20 mouse cellular contexts compared by ENCODE assay signal in the genomic region with DNA sequence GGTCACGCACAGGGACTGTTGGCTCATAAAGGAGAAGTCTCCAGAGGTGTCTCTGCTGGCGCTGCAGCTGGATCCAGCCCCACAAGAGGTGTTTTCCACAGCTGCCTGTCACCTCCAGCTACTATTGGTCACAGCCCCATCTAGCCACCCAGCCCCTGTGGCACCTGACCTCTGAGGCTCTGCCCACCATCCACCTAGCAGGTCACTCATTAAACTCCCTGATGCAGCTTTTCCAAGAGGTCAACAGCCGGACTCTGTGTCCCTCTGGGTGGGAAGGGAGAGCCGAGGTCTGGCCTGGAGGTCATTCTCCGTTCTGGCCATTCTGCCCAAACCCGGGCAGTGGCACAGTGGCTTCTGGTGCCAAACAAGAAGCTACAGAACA. TPM values are rescaled to one million over a fixed set of nuclear protein-coding genes. Genes with fewer than 3 reads are reported as not detected.
DNase-seq lines count a peak whose midpoint lies in the region; ATAC-seq and TF ChIP-seq lines count a peak whose summit lies in the region.
"Had no signal": no experiment of that assay in that cellular context is flagged by ENCODE, and none has a peak within 500 bp of the region (broad histone marks: within the 10 kb centered on the region; RNA-seq: fewer than 3 reads in every experiment).

No protein-coding gene starts in this region.

- peak; percentile 95 for DNase-seq in kidney, adult 2 months
- no peak for DNase-seq in kidney, postnatal 0 days (ENCODE audit: low spot score)
- DNase-seq in liver, embryonic 11.5 days (ENCODE audit: low spot score): no peak
- no peak for DNase-seq in stomach, postnatal 0 days (ENCODE audit: low spot score)
- DNase-seq in urinary bladder, postnatal 36 days (ENCODE audit: low spot score in 2 of 2): no peak
- no peak for DNase-seq in heart, postnatal 14 days
- no peak for DNase-seq in c-Kit-positive CD71-positive TER-119-positive erythroid progenitor cells, embryonic 14.5 days (ENCODE audit: low spot score)
- DNase-seq: adrenal gland, adult 2 months; cerebellum, adult 11 months; cerebellum, postnatal 14 days; embryo, embryonic 11 days; heart, adult 11 months; lung, adult 18-20 months had no signal

- WGBS in kidney, adult 2 months: 46% methylated on average over 6 of the region's 6 CpGs
- WGBS in kidney, postnatal 0 days: 47% methylated on average over 6 of the region's 6 CpGs
- WGBS in liver, embryonic 11.5 days: 58% methylated on average over 6 of the region's 6 CpGs
- 77% methylated on average over 6 of the region's 6 CpGs for WGBS in stomach, postnatal 0 days

- TF ChIP-seq POLR2A in kidney, adult 2 months (IDR thresholded peaks at IDR 0.05; ENCODE audit: low read depth, low read length): no peak

- no peaks in the 10 kb centered on the region for H3K9me3 ChIP-seq in kidney, postnatal 0 days (replicated peaks; ENCODE audit: low read length)
- no peaks in the 10 kb centered on the region for H3K9me3 ChIP-seq in liver, embryonic 11.5 days (ENCODE audit: control insufficient read depth, low read length)
- H3K9me3 ChIP-seq in stomach, postnatal 0 days (ENCODE audit: control insufficient read depth, low read length): no peaks in the 10 kb centered on the region
- H3K9me3 ChIP-seq: embryonic facial prominence, embryonic 15.5 days; forebrain, embryonic 10.5 days; G1E; heart, embryonic 15.5 days; hindbrain, embryonic 13.5 days; neural tube, embryonic 13.5 days had no signal

- no peak overlapping the region for H3K4me2 ChIP-seq in kidney, postnatal 0 days (ENCODE audit: low read length)
- H3K4me2 ChIP-seq in liver, embryonic 11.5 days: no peak overlapping the region
- no peak overlapping the region for H3K4me2 ChIP-seq in stomach, postnatal 0 days (replicated peaks; ENCODE audit: low read depth)
- H3K4me2 ChIP-seq: embryonic facial prominence, embryonic 15.5 days; heart, embryonic 15.5 days; hindbrain, embryonic 13.5 days; midbrain, embryonic 11.5 days; neural tube, embryonic 13.5 days had no signal

- H3K36me3 ChIP-seq in kidney, adult 2 months (ENCODE audit: control insufficient read depth, insufficient read depth, low read length): no peaks in the 10 kb centered on the region
- H3K36me3 ChIP-seq in kidney, postnatal 0 days (ENCODE audit: insufficient read depth, low read length): no peaks in the 10 kb centered on the region
- H3K36me3 ChIP-seq in liver, embryonic 11.5 days (ENCODE audit: control insufficient read depth, insufficient read depth, low read length): no peaks in the 10 kb centered on the region
- H3K36me3 ChIP-seq in stomach, postnatal 0 days (ENCODE audit: control insufficient read depth, insufficient read depth, low read length): no peaks in the 10 kb centered on the region
- H3K36me3 ChIP-seq: embryonic facial prominence, embryonic 15.5 days; forebrain, embryonic 10.5 days; G1E; heart, embryonic 15.5 days; hindbrain, embryonic 13.5 days; neural tube, embryonic 13.5 days had no signal

- H3K9ac ChIP-seq in kidney, postnatal 0 days (ENCODE audit: low read depth, low read length): no peak overlapping the region
- no peak overlapping the region for H3K9ac ChIP-seq in liver, embryonic 11.5 days (ENCODE audit: low read depth, low read length)
- no peak overlapping the region for H3K9ac ChIP-seq in stomach, postnatal 0 days (ENCODE audit: low read length)
- H3K9ac ChIP-seq: embryonic facial prominence, embryonic 15.5 days; heart, embryonic 15.5 days; hindbrain, embryonic 13.5 days; neural tube, embryonic 13.5 days had no signal

- ATAC-seq in kidney, postnatal 0 days (replicated peaks; ENCODE audit: low FRiP score, low read depth): peak; percentile 76
- ATAC-seq in liver, embryonic 11.5 days (replicated peaks; ENCODE audit: low FRiP score): peak; percentile 66; the same call in 1 of the 2 replicates
- ATAC-seq in stomach, postnatal 0 days (ENCODE audit: low FRiP score, low TSS enrichment): 0 out of 2 replicates have a peak, but pooled peaks have one; percentile 1

- H3K27me3 ChIP-seq in kidney, adult 2 months (replicated peaks; ENCODE audit: control insufficient read depth, insufficient read depth, low read length): no peaks in the 10 kb centered on the region
- H3K27me3 ChIP-seq in kidney, postnatal 0 days (ENCODE audit: insufficient read depth, low read length): no peaks in the 10 kb centered on the region
- H3K27me3 ChIP-seq in liver, embryonic 11.5 days (replicated peaks; ENCODE audit: control insufficient read depth, insufficient read depth, low read length): peaks cover 30% of the 10 kb centered on the region
- no peaks in the 10 kb centered on the region for H3K27me3 ChIP-seq in stomach, postnatal 0 days (ENCODE audit: control insufficient read depth, insufficient read depth, low read length)

- intact Hi-C loops in heart, postnatal 14 days (cut with DNase I): no loop called here

- peaks cover 18% of the 10 kb centered on the region; the same call in 1 of the 2 replicates for H3K4me1 ChIP-seq in kidney, adult 2 months (ENCODE audit: control insufficient read depth, insufficient read depth, low read length)
- no peaks in the 10 kb centered on the region; the same call in 1 of the 2 replicates for H3K4me1 ChIP-seq in kidney, postnatal 0 days (replicated peaks; ENCODE audit: insufficient read depth, low read length)
- H3K4me1 ChIP-seq in liver, embryonic 11.5 days (replicated peaks; ENCODE audit: control insufficient read depth, insufficient read depth, low read length): peaks cover 23% of the 10 kb centered on the region
- no peaks in the 10 kb centered on the region; the same call in 1 of the 2 replicates for H3K4me1 ChIP-seq in stomach, postnatal 0 days (replicated peaks; ENCODE audit: control insufficient read depth, insufficient read depth)

- no peak for TF ChIP-seq CTCF in kidney, adult 2 months (conservative IDR thresholded peaks at IDR 0.05; ENCODE audit: insufficient read depth, insufficient read length, low read depth, low read length)
- no peak for TF ChIP-seq CTCF in kidney, postnatal 0 days (IDR thresholded peaks at IDR 0.05; ENCODE audit: low read depth)
- TF ChIP-seq CTCF in stomach, postnatal 0 days (IDR thresholded peaks at IDR 0.05; ENCODE audit: low read depth): no peak

- no peak overlapping the region for H3K4me3 ChIP-seq in kidney, adult 2 months (ENCODE audit: insufficient read depth, low read depth, low read length)
- no peak overlapping the region for H3K4me3 ChIP-seq in kidney, postnatal 0 days (replicated peaks; ENCODE audit: low read depth, low read length)
- H3K4me3 ChIP-seq in liver, embryonic 11.5 days (ENCODE audit: low read depth, low read length): no peak overlapping the region
- H3K4me3 ChIP-seq in stomach, postnatal 0 days (ENCODE audit: low read depth, low read length): no peak overlapping the region
- H3K4me3 ChIP-seq: embryonic facial prominence, embryonic 15.5 days; forebrain, embryonic 10.5 days; heart, embryonic 15.5 days; hindbrain, embryonic 13.5 days; neural tube, embryonic 13.5 days had no signal

- H3K27ac ChIP-seq in kidney, adult 2 months (ENCODE audit: insufficient read depth, low read depth, low read length): peak overlapping the region; percentile 69
- peak overlapping the region; percentile 55 for H3K27ac ChIP-seq in kidney, postnatal 0 days
- H3K27ac ChIP-seq in liver, embryonic 11.5 days (ENCODE audit: low read depth, low read length): peak overlapping the region; percentile 57; the same call in 1 of the 2 replicates
- H3K27ac ChIP-seq in stomach, postnatal 0 days (replicated peaks): no peak overlapping the region
- H3K27ac ChIP-seq: embryonic facial prominence, embryonic 15.5 days; forebrain, embryonic 10.5 days; heart, embryonic 15.5 days; hindbrain, embryonic 13.5 days; neural tube, embryonic 13.5 days had no signal

- TF ChIP-seq EP300 in stomach, postnatal 0 days (optimal IDR thresholded peaks at IDR 0.05): no peak

RNA-seq across cellular contexts. Expression of a gene that starts 5.5 kb away (rescaled TPM):
- polyA plus RNA-seq in kidney, adult 2 months (2012; rRNA removed): 2,247 and 2,656 TPM in 2 replicates
- polyA plus RNA-seq in kidney, postnatal 0 days (2015; fragmentation: Nextera tagmentation; extraction: Ambion mirVana): 319 and 427 TPM in 2 replicates
- 65.1 and 72.4 TPM in 2 replicates for polyA plus RNA-seq in liver, embryonic 11.5 days (2014; fragmentation: Nextera tagmentation; extraction: Ambion mirVana)
- polyA plus RNA-seq in stomach, postnatal 0 days (2015; fragmentation: Nextera tagmentation; extraction: Ambion mirVana): 34.3 and 35.4 TPM in 2 replicates
- 1 to 10 TPM; 3.1 to 3.7 TPM for total RNA-seq in heart, postnatal 14 days (2021)
- total RNA-seq: G1E had no signal
- polyA plus RNA-seq: G1E had no signal

Comparison
In these comparisons a context has a peak if more than half of its experiments do, and no peak if none do; other contexts are left out.
1. ATAC-seq: peak in every context shown above with its lines; median percentile 76 in kidney, postnatal 0 days; 66 in liver, embryonic 11.5 days; 1 in stomach, postnatal 0 days.